Mouse (Mus musculus) heart, adult 8-10 months (tissue): ENCODE data around the gene Hspa1l. TPM values are rescaled to one million over a fixed set of nuclear protein-coding genes. Genes with fewer than 3 reads are reported as not detected.
"Not testable (repeated sequence)": the region's sequence is repeated elsewhere in the genome, so short reads cannot be mapped to it uniquely, and the experiment has no call there.

Experiments used
- DNase-seq: peaks from one replicate; pipeline ENCODE4 v3.0.0; 2022; ENCODE audit warnings: low spot score
- total RNA-seq, 4 experiments: library from RNA; stranded (reverse); gene quantifications; 2 replicates each; pipeline ENCODE4 v1.2.4; 2022

The Hspa1l gene
- 10 to 100 TPM in 2 of 4 experiments, 1 to 10 TPM in 2; 8.7 to 13.3 (median 11.0) TPM for total RNA-seq

DNA sequence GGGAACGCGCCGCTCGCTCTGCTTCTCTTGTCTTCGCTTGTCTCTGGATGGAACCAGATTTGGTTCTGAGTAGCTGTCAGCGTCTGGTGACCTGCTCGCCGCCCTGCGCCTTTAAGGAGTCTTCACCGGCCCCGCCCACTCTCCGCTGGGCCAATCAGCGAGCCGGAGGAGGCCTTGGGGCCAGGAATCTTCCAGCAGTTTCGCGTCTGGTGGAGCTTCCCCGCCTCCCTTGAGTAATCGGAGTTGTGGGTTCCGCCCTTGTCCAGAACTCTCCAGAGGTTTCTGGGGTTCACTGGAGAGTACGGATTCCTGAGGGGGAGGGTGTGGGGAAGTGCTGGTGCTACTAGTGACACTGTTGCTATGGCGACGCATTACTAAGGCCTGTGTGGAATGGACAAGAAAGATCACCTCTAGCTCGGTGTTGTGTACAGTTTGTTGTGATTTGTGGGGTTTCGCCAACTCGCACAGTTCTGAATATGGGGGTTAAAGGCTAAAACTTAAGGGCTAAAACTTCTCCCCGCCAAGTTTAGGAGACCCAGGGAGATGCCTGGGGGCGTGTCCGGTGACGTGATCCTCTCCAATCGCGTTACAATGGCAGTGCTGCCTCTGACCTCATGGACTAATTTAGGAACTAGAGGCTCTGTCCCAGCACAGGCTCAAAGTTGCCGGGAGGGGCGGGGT, at the start of gene Hspa1l, which contains the start of gene Hspa1a:
Gene Hspa1l, plus strand, starts transcription at position 635 of the 681 bp plus-strand sequence.
Gene Hspa1a, minus strand, starts transcription at position 88 of the 681 bp plus-strand sequence.
- peak; percentile 98 for DNase-seq

DNA sequence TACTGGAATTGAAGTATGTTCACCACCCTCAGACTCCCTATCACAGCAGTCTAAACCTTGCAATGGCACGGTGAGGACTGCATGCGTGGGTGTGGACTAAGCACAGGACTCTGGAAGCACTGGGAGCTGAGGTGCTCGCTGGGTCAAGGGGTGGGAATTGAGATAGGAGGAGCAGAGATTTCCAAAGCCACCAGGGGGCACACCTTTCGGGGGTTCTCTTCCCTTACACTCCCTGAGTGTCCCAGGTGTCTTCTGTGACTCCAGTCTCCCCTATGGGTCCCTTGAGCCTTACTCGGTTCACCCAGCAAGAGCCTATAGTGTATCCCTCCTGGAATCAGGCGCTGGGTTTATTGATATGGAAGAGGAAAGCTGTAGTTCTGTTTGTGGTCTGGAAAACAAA, 49.6 kb upstream of the Hspa1l start:
- DNase-seq = no peak

DNA sequence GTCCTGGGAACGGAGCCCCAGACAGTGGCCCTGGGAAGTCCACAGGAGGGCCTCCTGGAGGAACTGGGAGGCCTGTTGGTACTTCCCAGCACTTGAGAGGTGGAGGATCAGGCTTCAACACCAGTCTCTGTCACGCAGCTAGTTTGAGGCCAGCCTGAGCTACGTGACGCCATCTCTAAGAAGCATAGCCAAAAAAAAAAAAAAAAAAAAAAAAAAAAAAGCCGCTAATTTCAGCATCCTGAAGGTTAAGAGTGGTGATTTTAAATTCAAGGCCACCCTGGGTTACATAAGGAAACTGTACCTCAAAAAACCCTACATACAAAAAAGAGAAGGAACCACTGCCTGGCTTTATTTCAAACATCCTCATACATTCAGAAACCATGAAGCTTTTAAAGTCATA, 48.2 kb upstream of the Hspa1l start:
- no peak for DNase-seq

DNA sequence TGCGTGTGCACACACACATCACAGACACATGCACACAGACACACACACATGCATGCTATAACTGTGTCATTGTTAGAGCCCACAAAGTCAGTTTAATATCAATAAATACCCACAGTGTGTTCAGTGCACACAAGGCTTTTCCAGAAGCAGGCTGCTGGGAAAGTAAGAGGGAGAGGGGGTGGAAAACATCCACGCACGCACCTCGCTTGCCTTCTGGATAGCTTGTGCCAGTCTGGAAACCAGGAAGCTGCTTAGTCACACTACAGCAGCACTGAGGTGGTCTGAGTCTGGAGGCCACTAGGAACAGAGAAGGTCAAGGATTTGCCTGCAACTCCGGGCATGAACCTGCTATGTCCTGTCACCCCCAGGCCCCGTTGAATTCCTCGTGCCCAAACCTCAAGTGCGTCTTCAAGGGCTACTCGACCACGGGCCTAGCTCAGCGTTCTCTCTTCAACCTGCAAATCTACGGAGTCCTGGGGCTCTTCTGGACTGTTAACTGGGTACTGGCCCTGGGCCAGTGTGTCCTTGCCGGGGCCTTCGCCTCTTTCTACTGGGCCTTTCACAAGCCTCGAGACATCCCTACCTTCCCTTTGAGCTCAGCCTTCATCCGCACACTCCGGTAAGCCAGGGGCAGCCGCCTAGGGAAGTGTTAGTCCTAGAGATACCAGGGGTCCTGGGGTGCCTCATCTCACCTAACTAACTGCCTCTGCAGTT, 45.0 kb upstream of the Hspa1l start:
- DNase-seq = no peak

DNA sequence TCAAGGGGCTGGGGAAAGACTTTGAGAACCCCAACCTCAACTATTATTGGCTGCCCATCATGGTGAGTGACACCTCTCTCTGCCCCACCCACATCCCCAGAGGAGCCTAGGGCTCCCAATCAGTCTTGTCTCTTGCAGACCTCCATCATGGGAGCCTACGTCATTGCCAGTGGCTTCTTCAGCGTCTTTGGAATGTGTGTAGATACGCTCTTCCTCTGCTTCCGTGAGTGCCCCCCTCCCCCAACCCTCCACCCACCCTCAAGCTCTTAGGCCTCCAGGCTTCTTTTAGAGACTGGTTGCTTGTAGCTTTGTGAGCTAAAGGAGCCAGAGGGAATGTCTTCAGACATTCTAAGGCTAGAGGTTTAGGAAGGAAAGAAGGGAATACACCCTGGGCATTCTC, 43.7 kb upstream of the Hspa1l start:
- no peak for DNase-seq

DNA sequence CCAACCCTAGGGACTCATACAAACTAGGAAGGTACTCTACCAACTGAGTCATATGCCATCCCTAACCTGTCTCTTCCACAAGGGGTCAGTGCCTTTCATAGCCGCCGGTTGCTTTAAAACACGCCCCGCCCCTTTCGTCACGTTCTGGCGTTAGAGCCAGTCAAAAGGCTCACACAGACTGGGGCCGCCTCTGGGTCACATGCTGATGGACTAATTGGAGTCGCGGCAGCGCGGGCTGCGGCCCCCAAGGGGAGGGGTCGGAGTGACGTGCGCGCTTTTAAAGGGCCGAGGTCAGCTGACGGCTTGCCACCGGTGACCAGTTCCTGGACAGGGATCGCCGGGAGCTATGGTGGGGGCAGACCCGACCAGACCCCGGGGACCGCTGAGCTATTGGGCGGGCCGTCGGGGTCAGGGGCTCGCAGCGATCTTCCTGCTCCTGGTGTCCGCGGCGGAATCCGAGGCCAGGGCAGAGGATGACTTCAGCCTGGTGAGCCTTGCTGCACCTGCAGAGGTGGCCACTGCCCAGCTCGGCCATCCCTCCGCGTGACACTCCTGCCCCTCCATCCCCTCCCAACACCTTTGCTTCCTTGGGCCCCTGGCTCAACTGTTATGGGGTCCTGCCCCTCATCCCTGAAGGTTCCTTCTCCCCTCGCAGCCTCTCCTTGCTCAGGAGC, 41.3 kb upstream of the Hspa1l start, which contains the start of gene Neu1:
Gene Neu1, plus strand, starts transcription at position 193 of the 674 bp plus-strand sequence.
- DNase-seq = peak; percentile 99

DNA sequence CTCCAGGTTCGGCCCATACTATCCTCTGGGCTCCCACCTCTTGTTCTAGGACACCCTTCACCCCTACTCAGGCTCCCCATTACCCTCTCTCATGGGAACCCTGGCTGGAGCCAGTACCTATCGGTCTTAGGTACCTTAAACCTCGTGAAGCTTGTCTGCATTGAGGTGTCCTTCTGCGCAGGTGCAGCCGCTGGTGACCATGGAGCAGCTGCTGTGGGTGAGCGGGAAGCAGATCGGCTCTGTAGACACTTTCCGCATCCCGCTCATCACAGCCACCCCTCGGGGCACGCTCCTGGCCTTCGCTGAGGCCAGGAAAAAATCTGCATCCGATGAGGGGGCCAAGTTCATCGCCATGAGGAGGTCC, 40.8 kb upstream of the Hspa1l start:
- no peak for DNase-seq

DNA sequence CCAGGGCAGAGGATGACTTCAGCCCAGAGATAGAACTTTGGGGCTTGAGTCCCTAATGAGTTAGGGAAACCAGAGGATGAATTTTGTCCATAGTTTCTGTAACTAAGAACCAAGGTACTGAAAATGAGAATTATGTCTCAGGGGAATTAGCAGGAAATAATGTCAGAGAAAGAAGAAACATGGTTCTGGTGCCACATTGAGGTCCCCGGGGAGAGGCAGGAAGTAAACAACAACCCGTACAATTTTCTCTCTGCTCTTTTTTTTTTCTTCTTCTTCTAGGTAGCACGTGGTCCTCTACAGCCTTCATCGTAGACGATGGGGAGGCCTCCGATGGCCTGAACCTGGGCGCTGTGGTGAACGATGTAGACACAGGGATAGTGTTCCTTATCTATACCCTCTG, 40.2 kb upstream of the Hspa1l start:
- DNase-seq = no peak

DNA sequence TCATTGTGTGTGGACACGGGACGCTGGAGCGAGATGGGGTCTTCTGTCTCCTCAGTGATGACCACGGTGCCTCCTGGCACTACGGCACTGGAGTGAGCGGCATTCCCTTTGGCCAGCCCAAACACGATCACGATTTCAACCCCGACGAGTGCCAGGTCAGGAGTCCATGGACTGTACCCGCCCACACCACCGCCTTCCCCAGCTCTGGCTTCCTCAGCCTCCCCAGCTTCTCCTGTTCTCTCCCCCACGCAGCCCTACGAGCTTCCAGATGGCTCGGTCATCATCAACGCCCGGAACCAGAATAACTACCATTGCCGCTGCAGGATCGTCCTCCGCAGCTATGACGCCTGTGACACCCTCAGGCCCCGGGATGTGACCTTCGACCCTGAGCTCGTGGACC, 38.5 kb upstream of the Hspa1l start:
- no peak for DNase-seq

DNA sequence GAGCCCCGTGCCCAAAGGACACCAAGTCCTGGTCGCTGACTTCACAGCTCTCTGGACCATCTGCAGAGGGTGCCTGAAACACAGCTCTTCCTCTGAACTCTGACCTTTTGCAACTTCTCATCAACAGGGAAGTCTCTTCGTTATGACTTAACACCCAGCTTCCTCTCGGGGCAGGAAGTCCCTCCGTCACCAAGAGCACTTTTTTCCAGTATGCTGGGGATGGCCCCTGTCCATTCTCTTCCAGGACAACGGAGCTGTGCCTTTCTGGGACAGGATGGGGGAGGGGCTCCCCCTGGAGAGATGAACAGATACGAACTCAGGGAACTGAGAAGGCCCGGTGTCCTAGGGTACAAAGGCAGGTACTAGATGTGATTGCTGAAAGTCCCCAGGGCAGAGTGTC, 37.7 kb upstream of the Hspa1l start:
- peak; percentile 31 for DNase-seq

DNA sequence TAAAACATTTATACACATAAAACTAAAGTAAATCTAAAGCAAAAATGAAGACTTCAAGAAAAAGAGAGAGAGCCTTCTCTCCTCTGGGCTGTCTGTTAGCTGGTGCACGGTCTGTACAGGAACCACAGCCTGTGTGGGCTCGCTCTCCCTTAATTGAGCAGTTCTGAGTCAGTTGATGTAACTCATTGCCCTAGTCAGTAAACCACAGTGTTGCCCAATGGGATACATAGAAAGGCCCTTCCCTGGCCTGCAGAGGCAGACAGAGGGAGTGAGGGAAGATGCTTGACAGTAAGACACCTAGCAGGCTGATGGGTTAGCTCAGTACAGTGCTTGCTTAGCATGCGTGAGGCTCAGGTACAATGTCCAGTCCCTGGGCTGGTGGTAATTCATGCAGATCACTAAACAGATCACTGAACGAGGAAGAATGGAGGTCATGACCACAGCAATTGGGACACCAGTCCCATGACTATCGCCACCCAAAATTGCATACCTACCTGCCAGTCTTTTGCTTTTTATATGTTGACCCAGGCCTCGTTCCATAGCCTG, 34.5 kb upstream of the Hspa1l start:
- no peak for DNase-seq

DNA sequence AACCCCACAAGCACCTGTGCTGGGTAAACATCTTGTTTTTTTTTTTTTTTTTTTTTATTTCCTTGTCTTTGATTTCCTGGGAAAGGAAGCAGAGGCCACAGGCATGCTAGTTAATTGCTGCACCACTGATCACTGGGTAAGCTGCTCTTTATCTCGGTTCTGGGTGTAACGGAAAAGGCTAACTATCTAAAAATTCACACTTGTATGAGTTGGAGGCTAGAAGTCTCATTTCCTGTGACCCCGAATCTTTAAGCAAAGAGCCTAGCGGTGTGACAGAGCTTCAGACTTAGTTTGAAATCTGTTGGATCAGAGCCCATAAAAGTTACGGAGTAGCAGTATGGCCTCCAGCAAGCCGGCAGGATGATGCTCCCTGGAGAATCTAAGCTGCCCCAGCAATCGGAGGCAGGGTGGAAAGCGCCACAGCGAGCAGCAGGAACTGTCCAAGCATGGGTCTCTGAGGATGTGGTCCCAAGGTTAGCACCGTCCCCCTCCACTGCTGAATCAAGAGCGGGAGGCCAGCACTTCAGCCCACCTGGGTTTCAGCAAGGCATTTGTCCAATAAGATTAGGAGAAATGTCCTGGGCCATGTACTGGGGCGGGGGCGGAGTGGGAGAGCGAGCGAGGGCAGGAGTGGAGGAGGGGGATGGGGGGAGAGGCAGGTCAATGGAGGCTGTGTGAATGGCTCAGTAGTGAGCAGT, 31.0 kb upstream of the Hspa1l start:
- DNase-seq = peak; percentile 45

DNA sequence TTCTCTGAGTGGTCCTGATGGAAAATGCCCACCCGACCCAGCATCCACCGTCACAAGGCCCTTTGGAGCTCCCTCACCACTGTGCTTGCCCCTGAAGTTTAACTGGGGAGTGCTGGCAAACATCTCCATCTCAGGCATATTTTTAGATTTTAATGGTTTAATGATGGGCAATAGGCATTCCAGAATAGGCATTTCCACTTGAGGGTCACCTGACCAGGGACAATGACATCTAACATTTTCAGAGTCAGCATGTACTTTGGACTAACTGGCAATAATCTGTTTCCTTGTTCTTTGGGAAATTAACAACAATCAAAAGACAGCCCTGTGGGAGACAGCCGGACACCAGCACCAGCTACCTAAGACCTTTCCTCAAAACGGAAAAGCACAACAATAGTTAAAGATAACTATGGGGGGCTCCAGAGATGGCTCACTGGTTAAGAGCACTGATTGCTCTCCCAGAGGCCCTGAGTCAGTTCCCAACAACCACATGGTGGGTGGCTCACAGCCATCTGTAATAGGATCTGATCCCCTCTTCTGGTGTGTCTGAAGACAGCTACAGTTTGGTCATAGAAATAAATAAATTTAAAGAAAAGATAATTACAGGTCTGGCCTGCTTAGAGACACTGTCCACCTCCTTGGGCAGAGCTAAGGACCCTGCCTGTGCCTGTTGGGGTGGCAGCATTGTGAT, 29.2 kb upstream of the Hspa1l start:
- no peak for DNase-seq

DNA sequence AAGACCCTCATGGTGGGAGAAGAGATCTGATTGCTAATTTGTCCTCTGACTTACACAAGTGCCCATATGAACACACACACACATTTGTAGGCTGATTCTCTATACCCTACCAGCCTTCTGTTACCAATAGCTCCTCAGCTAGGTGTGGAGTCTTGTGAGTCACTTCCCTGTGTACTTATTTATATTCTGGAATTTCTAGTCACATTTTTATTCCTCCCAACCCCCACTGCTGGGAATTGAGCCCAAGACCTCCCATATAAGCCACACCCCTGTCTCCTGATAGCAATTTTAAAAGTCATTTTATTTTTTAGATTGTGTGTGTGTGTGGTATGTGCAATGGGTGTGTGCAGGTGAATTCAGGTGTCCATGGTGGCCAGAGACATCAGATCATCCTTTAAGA, 28.1 kb upstream of the Hspa1l start:
- DNase-seq = no peak

DNA sequence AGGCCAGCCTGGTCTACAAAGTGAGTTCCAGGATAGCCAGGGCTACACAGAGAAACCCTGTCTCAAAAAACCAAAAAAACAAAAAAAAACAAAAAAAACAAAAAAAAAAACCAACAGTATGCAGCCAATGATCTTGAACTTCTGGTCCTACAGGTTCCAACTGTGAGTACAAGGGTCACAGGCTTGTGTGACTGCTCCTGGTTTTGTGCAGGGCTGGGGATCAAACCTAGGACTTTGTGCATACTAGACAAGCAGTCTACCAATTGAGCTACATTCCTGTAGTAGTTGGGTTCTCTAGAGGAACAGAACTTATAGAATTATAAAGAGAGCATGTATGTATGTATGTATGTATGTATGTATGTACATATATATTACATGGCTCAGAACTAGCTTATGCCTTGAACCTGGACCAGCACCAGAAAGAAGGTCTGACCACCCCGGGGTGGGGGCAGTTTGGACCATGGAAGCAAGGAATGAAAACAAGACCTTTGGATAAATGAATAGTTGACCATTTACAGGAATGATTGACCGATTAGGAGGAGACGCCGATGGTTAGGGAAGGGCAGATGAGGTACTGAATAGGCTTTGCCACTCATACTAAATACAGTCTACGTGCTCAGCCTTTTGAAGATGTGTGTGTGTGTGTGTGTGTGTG, 25.9 kb upstream of the Hspa1l start:
- DNase-seq = no peak

DNA sequence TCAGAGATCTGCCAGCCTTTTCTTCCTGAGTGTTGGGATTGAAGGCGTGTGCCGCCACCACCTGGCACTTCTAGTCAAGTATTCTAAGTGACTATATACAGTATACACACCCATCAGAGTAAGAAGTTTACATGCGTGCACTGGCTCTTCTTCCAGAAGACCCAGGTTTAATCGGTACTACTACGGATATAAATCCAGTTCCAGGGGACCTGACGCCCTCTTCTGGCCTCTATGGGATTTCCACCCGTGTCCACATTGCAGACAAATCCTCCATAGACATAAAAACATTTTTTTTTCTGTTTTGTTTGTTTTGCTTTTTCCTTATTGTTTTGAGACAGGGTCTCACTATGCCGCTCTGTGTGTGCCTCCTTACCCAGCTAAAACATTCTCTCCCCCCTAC, 24.9 kb upstream of the Hspa1l start:
- no peak for DNase-seq

DNA sequence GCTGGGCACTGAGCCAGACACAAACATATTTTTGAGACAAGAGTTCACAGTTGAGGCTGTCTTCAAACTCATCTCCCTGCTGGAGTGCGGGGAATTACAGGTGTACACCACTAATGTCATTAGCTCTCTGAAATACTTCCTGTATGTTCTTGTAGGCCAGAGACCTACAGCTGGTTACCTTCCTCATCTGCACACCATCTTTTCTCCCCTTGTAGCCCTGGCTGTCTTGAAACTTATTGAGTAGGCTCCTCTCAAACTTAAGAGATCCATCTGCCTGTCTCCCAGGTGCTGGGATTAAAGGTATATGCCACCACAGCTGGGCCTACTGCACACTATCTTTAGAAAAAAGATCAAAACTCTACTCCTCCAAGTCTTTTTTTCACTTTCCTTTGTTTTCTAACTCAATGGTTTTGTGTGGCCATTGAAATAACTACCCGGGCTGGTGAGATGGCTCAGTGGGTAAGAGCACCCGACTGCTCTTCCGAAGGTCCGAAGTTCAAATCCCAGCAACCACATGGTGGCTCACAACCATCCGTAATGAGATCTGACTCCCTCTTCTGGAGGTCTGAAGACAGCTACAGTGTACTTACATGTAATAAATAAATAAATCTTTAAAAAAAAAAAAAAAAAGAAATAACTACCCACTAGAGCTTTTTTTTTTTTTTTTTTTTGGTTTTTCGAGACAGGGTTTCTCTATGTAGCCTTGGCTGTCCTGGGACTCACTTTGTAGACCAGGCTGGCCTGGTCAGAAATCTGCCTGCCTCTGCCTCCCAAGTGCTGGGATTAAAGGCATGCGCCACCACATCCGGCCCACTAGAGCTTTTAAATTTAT, 23.6 kb upstream of the Hspa1l start:
- DNase-seq = not testable (repeated sequence)

DNA sequence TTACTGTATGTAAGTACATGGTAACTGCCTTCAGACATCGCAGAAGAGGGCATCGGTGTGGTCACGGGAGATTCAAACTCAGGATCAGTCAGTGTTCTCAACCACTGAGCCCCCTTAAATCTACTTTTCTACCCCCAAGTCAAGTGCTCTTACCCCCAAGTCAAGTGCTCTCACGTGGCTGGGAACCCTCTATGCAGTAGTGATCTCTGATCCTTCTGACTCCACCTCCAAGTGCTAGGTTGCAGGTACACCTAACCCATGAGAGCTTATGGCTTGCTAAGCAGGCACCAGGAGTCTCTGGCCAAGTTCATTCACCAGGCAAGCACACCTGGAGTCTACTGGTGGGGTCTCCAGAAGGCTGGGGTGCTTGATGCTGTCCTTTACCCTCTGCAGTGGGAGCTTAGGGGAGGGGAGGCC, 22.9 kb upstream of the Hspa1l start:
- DNase-seq = no peak
